Mouse (Mus musculus): ENCODE results near the gene Lrrc8e. TPM values are rescaled to one million over a fixed set of nuclear protein-coding genes. Genes with fewer than 3 reads are reported as not detected.

Gene Lrrc8e
- total RNA-seq (2023): not detected in 2 replicates

GRCm38 (mm10) chr8:4226739-4227347 is at the start of gene Lrrc8e:
Gene Lrrc8e, plus strand, starts transcription at chr8:4226827.

GRCm38 (mm10) chr8:4216791-4217621 is 9.6 kb upstream of the Lrrc8e start, which contains the start of gene Prr36:
Gene Prr36, minus strand, starts transcription at chr8:4217459.

GRCm38 (mm10) chr8:4238434-4239192 is 12.0 kb downstream of the Lrrc8e start, which contains the start of the genes Map2k7 and Gm49320:
Gene Map2k7, plus strand, starts transcription at chr8:4238740.
Gene Gm49320, plus strand, starts transcription at chr8:4238865.

GRCm38 (mm10) chr8:4247951-4248540 is 21.4 kb downstream of the Lrrc8e start, which contains the start of gene Tgfbr3l:
Gene Tgfbr3l, plus strand, starts transcription at chr8:4248214.

GRCm38 (mm10) chr8:4252934-4253841 is 26.6 kb downstream of the Lrrc8e start, which contains the start of gene Snapc2:
Gene Snapc2, plus strand, starts transcription at chr8:4253080.

GRCm38 (mm10) chr8:4259125-4259804 is 32.6 kb downstream of the Lrrc8e start, which contains the start of gene Ctxn1:
Gene Ctxn1, minus strand, starts transcription at chr8:4259274.

GRCm38 (mm10) chr8:4275275-4276110 is 48.9 kb downstream of the Lrrc8e start, which contains the start of gene Timm44:
Gene Timm44, minus strand, starts transcription at chr8:4275913.

Other genes with a start within 250 kb of the Lrrc8e start
- not detected in 2 replicates for gene Cd209f, start 121.0 kb upstream of the Lrrc8e start, total RNA-seq (2023)
- gene Cd209g, start 92.7 kb upstream of the Lrrc8e start, total RNA-seq (2023): not detected in 2 replicates
- gene Evi5l, start 60.3 kb upstream of the Lrrc8e start, total RNA-seq (2023): 12.1 and 13.4 TPM in 2 replicates
- 0.29 and 0.41 TPM in 2 replicates for gene Prr36, start 9.4 kb upstream of the Lrrc8e start, total RNA-seq (2023)
- 51.2 TPM in 2 replicates for gene Map2k7, start 11.9 kb downstream of the Lrrc8e start, total RNA-seq (2023)
- gene Gm49320, start 12.0 kb downstream of the Lrrc8e start, total RNA-seq (2023): not detected in 2 replicates
- gene Tgfbr3l, start 21.4 kb downstream of the Lrrc8e start, total RNA-seq (2023): 6.8 and 13.2 TPM in 2 replicates
- 11.4 and 12.5 TPM in 2 replicates for gene Snapc2, start 26.3 kb downstream of the Lrrc8e start, total RNA-seq (2023)
- gene Ctxn1, start 32.4 kb downstream of the Lrrc8e start, total RNA-seq (2023): 0.34 and 0.51 TPM in 2 replicates
- gene Timm44, start 49.1 kb downstream of the Lrrc8e start, total RNA-seq (2023): 35.0 and 36.3 TPM in 2 replicates
- gene Ccl25, start 98.4 kb downstream of the Lrrc8e start, total RNA-seq (2023): 9.1 and 10.6 TPM in 2 replicates
- 60.7 and 69.5 TPM in 2 replicates for gene Elavl1, start 98.6 kb downstream of the Lrrc8e start, total RNA-seq (2023)